Mouse (Mus musculus) ES-Bruce4 (cell line): ENCODE results near the gene Pacrg.

Experiments used
- CTCF ChIP-seq: IDR thresholded peaks from one replicate; pipeline ENCODE4 v1.8.1; 2011; ENCODE audit warnings: low read depth, low read length
- POLR2A ChIP-seq: IDR thresholded peaks from one replicate; pipeline ENCODE4 v1.8.1; 2011; ENCODE audit warnings: low read length; ENCODE audit not compliant: insufficient read depth

DNA sequence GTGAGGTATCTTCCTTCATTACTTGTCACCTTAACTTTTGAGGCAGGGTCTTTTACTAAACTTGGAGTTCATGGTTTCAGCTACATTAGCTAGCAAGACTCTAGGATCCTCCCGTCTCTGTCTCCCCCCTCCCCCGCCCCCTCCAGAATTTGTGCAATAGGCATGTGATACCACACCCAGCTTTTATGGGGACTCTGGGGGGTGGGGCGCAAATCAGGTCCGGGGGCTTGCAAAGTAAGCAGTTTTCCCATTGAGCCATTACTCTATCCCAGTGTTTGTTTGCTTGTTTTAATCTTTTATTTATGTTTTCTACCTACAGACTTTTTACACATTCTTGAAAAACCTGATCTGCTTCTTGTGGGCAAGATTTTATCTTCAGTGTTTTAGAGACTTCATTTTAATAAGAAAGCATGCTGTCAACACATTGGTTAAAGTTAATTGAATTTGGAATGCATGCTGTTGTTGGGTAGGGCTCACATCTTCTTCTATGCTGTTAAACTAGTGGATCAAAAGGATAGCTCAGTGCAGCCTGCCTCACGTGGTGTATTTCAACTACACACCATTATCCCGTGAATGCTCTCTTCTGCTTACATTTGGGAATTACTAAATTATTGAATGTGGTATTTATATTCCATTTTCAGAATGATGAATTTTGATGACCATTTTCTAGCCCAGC lies 408.1 kb downstream of the Pacrg start:
- TF ChIP-seq CTCF (no peak), POLR2A (no peak)
